Mouse (Mus musculus): ENCODE data around the gene Gm9913.

Gene Gm9913

DNA sequence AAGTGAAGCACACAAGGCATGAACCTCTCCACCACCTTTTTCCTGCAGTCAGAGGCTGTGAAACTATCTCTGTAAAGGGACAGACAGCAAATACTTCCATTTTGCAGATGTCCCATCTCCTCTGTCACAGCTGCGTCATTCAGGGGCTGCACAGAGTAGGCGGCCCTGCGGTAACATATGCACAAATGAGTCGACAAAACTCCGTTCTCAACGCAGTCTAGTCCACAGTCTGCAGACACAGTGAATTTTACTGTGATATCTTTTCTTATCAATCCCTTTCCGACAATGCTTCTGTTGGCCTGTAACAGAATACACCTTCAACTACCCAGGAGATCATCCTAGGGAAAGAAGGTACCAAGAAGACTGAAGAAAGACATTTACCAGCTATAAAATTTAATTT, 6.7 kb upstream of the Gm9913 start:
- no peak for DNase-seq

DNA sequence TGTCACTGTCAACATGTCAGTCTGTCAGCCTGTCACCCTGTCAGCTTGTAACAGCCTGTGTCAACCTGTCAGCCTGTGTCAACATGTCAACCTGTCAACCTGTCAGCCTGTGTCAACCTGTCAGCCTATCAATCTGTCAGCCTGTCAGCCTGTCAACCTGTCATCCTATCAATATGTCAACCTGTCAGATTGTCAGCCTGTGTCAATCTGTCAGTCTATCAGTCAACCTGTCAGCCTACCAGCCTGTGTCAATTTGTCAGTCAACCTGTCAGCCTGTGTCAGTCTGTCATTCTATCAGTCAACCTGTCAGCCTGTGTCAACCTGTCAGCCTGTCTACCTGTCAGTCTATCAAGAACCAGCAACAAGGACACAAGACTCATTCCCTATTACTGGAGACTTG, 3.4 kb upstream of the Gm9913 start:
- no peak for DNase-seq

GRCm38 (mm10) chr2:125505746-125506315, 942 bp downstream of the Gm9913 start:
- DNase-seq: peak; percentile 18

DNA sequence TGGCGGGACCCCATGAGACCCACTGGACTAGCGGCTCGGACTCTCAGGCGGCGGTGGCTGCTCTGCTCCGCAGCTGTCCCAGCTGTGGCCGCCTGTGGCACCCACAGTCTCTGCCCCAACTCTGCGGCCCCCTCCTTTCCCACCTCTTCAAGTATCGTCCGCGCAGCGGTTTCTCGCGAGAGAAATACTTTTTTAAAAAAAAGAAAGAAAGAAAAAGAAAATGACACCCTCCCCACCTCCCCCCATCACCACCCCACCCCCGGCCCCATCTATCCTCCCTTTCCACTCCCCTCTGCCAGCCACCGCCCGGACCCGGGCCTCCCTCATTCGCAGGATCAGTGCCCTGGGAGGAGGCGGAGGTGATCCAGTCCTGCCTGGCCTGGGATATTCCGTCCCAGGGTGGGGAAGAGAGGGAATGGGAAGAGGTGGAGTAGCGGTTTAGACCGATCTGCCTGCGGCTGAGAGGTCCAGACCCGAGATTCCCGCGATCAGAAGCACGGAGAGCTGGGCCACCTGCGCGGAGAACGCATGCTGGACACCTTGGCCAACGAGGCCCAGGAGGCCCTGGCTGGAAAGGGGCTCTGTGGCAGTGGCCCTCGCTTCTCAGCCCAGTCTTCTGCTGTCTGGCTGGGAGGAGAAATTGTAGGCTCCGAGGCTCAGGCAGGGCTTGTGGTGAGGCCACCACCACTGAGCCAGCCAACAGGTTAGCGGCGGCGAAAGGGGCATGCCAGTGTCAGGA, 1.6 kb downstream of the Gm9913 start:
- peak; percentile 9 for DNase-seq

DNA sequence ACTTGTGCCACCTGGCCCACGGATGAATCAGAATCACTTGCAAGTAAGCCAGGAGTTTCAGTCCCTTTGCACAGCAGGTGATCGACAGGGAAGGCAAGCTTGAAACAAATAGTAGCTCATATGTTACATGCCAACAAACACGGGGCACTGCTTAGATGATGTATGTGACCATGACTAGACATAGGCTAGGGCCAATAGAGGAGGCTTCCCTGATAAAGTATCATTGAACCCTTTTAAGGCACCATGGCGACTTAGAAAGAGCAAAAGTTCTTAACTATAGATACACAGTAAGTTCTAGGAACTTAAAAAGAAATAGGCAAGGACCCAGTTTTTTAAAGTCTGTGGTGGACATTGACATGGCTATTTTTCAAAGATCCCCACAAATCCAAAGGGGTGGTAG, 3.0 kb downstream of the Gm9913 start, which contains the start of gene Fbn1:
Gene Fbn1, minus strand, starts transcription at position 101 of the 400 bp plus-strand sequence.
- no peak for DNase-seq

DNA sequence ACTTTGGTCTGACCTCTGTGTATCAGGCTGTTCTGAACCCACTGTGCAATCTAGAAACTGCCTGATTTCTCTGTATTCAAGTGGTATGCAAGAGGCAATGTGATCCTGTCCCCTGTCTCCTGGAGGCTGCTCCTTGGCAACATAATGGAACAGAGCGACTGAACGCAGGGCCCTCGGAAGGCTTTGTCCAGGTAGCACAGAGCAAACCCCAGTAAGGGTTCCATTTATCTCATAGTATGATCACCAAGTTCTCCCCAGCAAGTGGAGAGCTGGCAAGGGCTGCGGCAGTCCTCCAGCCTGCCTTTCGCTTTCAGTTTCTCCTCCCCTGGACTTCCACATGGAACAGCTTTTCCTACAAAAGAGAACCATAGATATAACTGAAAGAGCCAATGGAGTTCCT, 3.5 kb downstream of the Gm9913 start:
- DNase-seq: no peak

DNA sequence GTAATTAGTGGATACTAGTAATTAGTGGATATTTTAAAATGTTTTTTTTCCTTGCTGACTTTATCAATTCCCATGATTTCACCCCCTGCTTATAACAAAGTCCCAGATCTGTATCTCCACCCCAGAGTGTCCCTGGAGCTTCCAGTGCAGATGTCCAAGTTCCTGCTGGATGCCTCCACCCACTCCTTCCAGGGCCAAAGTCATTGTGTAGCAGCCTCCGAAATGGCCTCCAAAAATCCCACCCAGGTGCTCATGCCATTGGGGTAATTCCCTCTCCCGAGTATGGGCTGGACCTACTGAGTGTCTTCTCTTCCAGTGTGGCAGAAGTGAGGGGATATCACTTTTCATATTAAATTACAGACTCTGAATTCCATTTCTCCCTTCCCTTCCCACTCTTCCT, 5.9 kb downstream of the Gm9913 start:
- DNase-seq: no peak

- DNase-seq: no peak
Observed at GRCm38 (mm10) chr2:125511898-125512297, 7.0 kb downstream of the Gm9913 start.

DNA sequence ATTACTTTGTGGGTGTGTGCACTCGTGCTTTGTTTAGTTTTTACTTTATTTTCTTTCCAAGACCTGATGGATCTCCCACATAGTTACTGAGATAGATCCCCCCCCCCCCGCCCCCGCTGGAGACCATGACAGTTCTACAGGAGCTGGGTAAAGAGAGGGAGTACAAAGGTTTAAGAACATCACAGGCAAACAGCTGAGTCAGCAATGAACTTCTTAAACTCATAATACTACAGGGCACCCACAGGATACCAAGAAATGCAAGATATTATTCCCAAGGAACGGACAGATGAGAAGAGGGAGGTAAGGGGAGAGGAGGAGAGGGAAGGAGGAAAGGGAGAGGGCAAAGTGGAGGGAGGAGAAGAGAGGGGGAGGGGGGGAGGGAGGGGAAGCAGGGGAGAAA, 7.7 kb downstream of the Gm9913 start:
- DNase-seq: no peak

GRCm38 (mm10) chr2:125514391-125514790, 9.5 kb downstream of the Gm9913 start:
- DNase-seq: no peak

DNA sequence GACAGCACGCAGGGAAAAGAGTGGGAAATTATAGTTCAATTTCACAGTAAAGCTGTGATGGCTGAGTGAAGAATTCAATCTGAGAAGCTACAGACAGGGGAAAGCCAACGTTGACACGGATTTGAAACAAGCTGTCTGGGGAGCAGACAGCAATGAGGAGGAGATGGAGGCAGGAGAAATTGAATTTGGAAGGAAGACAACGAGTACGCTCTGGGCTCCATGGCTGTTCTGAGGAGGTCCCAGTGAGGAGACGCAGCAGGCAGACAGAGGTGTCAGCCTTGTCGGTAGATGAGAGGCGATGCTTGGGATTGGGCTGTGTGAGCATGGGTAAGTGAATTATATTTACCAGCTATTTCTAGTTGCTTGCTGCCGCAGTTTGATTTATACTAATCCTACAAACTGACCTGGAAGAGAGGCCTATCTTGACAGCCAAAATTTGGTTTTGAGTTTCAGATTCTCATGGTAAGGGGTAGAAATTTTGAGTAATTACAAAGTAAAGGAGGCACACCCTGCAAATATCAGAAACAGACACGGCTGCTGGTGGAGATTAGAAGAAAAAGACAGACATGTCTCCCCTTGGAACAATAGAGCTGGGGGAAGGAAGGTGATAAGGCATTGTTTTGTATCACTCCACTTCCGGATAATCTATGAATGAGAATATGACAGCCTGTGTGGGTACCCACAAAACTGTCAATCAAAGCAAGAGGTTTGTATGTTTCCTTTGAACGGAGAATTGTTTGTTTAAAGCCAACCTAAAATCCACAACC, 10.6 kb downstream of the Gm9913 start:
- no peak for DNase-seq

DNA sequence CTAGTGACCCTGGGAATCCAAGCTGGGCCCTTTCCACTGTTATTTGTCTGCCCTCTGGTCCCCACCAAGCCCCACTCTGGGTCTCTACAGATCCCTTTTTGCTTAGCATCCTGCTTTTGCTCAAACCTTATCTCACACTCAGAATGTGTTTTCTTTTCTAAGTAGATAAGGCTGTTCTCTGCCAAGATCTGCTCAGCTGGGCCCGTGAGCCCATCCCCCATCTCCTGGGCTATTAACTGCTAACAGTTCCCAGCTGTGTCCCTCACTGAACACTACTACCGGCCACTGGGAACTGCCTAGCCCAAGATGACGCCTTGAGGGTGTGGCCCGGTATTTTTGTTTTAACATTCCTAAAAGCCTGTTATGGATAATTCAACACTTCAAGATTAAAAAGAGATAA, 11.7 kb downstream of the Gm9913 start:
- DNase-seq: no peak

DNA sequence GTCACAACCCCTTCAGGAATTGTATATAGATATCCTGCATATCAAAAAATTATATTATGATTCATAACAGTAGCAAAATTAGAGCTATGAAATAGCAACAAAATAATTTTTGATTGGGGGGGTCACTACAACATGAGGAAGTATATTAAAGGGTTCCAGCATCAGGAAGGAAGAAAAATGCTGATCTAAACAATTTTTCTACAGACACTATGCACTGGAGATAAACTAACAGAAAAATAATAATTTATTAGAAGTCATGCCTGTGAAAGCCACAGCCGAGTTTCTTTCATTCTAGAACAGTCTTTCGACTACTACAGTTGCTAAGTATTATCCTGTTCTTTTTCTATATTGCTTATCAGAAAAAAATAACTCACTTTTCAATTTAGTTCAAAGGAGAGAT, 20.6 kb downstream of the Gm9913 start:
- DNase-seq: no peak

GRCm38 (mm10) chr2:125526566-125526965, 21.7 kb downstream of the Gm9913 start:
- DNase-seq: no peak

DNA sequence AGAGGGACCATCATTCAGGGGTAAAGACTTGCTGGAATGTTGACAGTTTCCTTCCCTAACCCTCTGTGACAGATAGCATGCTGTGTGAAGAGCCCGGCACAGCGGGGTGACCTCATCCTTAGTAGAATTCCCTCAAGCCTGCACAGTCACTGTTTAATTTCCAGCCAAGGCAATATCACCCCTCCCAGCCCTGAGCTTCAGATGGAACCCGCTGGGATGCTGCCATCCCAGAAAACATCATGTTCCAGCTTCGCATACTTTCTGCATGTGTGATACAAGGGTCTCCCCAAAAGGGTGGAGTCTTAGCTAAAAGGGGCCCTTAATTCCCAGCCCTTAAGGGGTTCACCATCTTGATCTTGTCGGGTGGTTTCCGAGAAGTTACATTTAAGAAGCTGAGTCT, 25.8 kb downstream of the Gm9913 start:
- DNase-seq: no peak

DNA sequence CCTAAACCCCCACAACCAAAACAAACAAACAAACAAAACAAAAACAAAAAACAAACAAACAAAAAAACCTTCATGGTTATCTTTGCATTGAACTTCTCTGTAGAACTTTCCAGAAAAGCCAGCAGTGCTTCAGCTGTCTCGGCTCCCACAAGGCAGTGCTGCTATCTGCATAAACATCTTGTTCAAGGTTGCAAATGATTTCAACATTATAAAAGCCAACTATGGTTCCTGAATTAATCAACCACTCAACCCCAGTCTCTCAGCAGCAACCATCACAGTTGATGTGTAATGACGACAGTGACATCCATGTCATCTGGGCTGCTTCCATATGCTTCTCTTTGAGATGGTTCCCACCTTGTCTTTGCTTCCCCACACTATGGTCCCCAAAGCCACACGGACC, 34.8 kb downstream of the Gm9913 start:
- no peak for DNase-seq

DNA sequence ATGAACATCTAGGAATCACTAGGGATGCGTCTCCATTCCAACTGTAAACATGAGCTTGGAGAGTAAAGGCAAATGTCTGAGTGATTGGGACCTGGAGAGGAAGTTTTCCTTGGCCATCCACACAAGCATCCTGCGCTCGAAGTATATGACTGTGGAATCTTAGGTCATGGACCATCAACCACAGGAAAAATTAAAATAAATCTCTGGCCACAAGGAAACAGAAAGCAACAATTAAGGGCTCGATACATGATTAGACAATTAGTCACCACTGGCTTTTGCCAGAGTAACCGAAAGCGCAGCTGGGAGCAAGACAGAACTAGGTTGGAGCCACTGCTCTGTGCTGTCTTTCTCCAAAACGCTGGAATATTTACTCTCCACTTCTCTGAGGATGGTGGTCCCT, 35.7 kb downstream of the Gm9913 start:
- DNase-seq: no peak

DNA sequence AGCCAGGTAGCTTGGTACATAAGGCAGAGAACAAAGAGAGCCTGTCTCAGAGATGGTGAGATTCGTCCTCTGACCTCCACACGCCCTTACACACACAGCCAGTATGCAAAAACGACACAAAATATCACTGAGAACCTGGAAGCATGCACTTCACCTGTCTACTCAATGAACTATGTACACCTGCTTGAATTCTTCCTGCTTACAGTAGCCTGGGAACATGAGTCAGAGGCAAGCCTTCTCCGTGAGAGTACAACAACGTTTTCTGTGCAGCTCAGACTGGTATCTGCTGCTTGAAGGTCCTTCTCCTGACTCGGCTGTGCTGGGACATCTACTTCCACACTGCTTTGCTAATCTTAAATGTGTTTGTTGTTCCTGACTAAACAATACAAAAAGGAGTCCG, 36.6 kb downstream of the Gm9913 start:
- DNase-seq: no peak

GRCm38 (mm10) chr2:125543646-125544045, 38.8 kb downstream of the Gm9913 start:
- no peak for DNase-seq

GRCm38 (mm10) chr2:125544986-125545385, 40.1 kb downstream of the Gm9913 start:
- no peak for DNase-seq

DNA sequence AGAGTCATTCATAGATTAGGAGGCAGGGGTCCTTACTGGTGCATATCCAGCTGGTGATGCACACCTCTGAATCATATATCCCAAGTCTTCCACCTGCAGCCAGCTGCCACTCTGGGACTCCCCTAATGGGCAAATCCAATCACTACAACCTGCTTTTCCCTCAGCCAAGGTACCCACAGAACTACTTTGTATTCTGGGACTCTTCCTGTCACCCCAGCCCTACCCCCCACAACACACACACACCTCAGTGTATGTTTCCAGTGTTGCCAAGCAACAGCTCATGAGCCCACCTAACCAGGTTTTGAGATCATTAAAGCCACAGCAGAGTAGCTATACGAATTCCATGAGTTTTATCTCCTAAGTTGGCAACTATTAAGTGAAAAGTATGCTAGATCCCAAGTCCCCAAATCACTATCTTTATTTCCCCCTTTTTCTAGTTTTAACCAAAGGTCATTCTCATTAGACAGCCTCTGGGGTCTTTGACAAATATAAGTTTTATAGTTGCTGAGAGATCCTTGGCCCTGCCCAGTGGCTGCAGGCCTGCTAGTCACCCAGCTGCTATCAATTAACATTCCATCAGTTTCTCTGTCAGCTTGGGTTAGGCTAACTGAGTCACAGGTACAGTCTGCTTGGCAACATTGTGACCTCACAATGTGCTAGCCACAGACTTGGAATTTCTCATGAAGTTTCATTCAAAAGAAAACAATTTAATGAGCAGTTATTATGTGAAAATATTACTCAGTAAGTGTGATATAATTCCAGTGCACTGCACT, 44.1 kb downstream of the Gm9913 start:
- DNase-seq: no peak

DNA sequence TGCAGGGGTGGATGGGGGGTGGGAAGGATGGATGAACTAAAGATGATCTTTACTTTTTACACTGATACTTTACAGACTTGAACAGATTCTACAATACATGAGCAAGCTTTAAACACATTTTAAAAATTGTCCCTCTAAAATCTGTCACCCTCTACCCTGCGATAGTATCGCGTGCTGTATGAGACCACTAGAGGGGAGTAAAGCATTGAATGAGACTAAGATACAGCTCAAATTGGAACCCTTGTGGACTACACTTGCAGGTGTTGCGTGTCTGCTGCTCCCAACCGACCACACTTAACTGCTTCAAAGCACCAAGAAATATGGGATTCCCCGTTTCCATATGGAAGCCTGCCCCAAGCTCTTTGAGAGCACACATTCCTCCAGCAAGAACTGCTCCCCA, 50.9 kb downstream of the Gm9913 start:
- DNase-seq: no peak
